Mouse (Mus musculus) heart, embryonic 16.5 days (tissue): ENCODE results near the gene Aqp7. TPM values are rescaled to one million over a fixed set of nuclear protein-coding genes. Genes with fewer than 3 reads are reported as not detected.

Source experiments
- ATAC-seq: fragments of 200-750 bp; cut with Nextera tagmentation; replicated peaks from 2 replicates; pipeline ENCODE4 v1.8.0; 2017; ENCODE audit warnings: moderate number of reproducible peaks; ENCODE audit not compliant: insufficient read depth, low FRiP score; ENCODE audit errors: extremely low read depth
- H3K27ac ChIP-seq: fragments of 300-500 bp; sonication (generic); 2 replicates; pipeline ENCODE4 v1.5.1; 2014; ENCODE audit warnings: mild to moderate bottlenecking, low read length, control low read depth, moderate library complexity
- H3K27me3 ChIP-seq: fragments of 300-500 bp; sonication (generic); 2 replicates; pipeline ENCODE4 v1.6.1; 2014; ENCODE audit warnings: low read length, mixed read lengths; ENCODE audit not compliant: control insufficient read depth, insufficient read depth
- H3K36me3 ChIP-seq: fragments of 300-500 bp; sonication (generic); 2 replicates; pipeline ENCODE4 v1.6.1; 2014; ENCODE audit not compliant: control insufficient read depth, insufficient read depth
- H3K4me1 ChIP-seq: fragments of 300-500 bp; sonication (generic); 2 replicates; pipeline ENCODE4 v1.6.1; 2014; ENCODE audit warnings: low read length, mixed read lengths; ENCODE audit not compliant: control insufficient read depth, insufficient read depth
- H3K4me2 ChIP-seq: fragments of 300-500 bp; sonication (generic); 2 replicates; pipeline ENCODE4 v1.6.1; 2014; ENCODE audit warnings: low read depth, mild to moderate bottlenecking, control low read depth, low read length
- H3K4me3 ChIP-seq: fragments of 300-500 bp; sonication (generic); 2 replicates; pipeline ENCODE4 v1.5.1; 2014; ENCODE audit warnings: mild to moderate bottlenecking, control low read depth, low read length
- H3K9ac ChIP-seq: fragments of 300-500 bp; sonication (generic); 2 replicates; pipeline ENCODE4 v1.6.1; 2014; ENCODE audit warnings: low read length, control low read depth
- H3K9me3 ChIP-seq: fragments of 300-500 bp; sonication (generic); replicated peaks from 2 replicates; pipeline ENCODE4 v1.6.1; 2016; ENCODE audit warnings: low read length; ENCODE audit not compliant: control insufficient read depth
- WGBS: fragments of 180-500 bp; shearing (Covaris S2); extraction: QIAGEN DNeasy Blood & Tissue Kit; methylation state at CpG from one replicate; pipeline ENCODE4 v1.1.7; 2014; 5-methylcytosine and 5-hydroxymethylcytosine counted together
- polyA plus RNA-seq: library from polyadenylated mRNA; unstranded; fragments of >200 nt; fragmentation: Nextera tagmentation; extraction: Ambion mirVana; gene quantifications from 2 replicates; pipeline ENCODE4 v1.2.1, GENCODE M21; 2015

The Aqp7 gene
- 1.1 TPM in 2 replicates for polyA plus RNA-seq

GRCm38 (mm10) chr4:41047524-41048271 lies at the start of gene Aqp7:
TSS of gene Aqp7 (minus strand) at chr4:41048139.
- Histone ChIP-seq H3K9me3 (no peaks in the 10 kb centered on the region), H3K27ac (peak within 1 kb of the TSS; percentile 35; the same call in 1 of the 2 replicates), H3K9ac (no peak within 1 kb of the TSS), H3K4me2 (no peak within 1 kb of the TSS), H3K4me3 (no peak within 1 kb of the TSS), H3K27me3 (no peaks in the 10 kb centered on the region), H3K36me3 (no peaks in the 10 kb centered on the region), H3K4me1 (peaks cover 13% of the 10 kb centered on the region)
- 29% methylated on average over 9 of the region's 9 CpGs for WGBS
- ATAC-seq = 0 out of 2 replicates have a peak, but pooled peaks have one; percentile 24

GRCm38 (mm10) chr4:41097381-41097780 lies 49.4 kb upstream of the Aqp7 start:
- no peak for ATAC-seq
- Histone ChIP-seq H3K9ac (no peak overlapping the region), H3K4me2 (peak overlapping the region; percentile 89), H3K27me3 (peaks cover 4% of the 10 kb centered on the region; the same call in 1 of the 2 replicates), H3K4me1 (peaks cover 25% of the 10 kb centered on the region), H3K27ac (no peak overlapping the region), H3K4me3 (peak overlapping the region; percentile 56), H3K36me3 (no peaks in the 10 kb centered on the region), H3K9me3 (no peaks in the 10 kb centered on the region)
- WGBS = 78% methylated on average over 13 of the region's 13 CpGs

GRCm38 (mm10) chr4:41096794-41097193 lies 48.9 kb upstream of the Aqp7 start:
- 73% methylated on average over 5 of the region's 5 CpGs for WGBS
- Histone ChIP-seq H3K9me3 (no peaks in the 10 kb centered on the region), H3K9ac (no peak overlapping the region), H3K4me2 (no peak overlapping the region), H3K27me3 (peaks cover 4% of the 10 kb centered on the region; the same call in 1 of the 2 replicates), H3K4me3 (no peak overlapping the region), H3K36me3 (no peaks in the 10 kb centered on the region), H3K4me1 (peaks cover 25% of the 10 kb centered on the region), H3K27ac (no peak overlapping the region)
- ATAC-seq = no peak

DNA sequence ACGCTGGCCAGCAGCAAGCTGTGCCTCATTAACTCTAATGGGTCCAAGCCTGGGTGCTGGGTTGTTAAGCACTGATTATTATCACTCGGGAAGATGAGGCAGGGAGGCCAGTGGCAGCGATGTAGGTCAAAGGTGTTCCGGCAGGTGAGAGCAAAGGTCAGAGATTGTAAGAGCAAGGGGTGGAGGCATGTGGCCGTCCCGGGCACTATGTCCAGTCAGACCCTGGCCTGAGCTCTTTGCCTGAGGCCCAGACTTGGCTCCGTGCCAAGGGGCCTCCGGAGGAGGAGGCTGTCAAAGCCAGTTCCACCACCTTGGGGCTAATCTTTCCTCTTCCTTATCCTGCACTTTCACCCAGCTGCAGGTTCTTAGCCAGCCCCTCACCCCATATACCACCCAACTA lies 48.2 kb upstream of the Aqp7 start:
- no peak overlapping the region for H3K9ac ChIP-seq
- peaks cover 25% of the 10 kb centered on the region for H3K4me1 ChIP-seq
- 44% methylated on average over 8 of the region's 8 CpGs for WGBS
- ATAC-seq = no peak
- H3K27me3 ChIP-seq = peaks cover 4% of the 10 kb centered on the region; the same call in 1 of the 2 replicates
- no peaks in the 10 kb centered on the region for H3K36me3 ChIP-seq
- H3K4me3 ChIP-seq = no peak overlapping the region
- no peak overlapping the region for H3K4me2 ChIP-seq
- no peak overlapping the region for H3K27ac ChIP-seq
- no peaks in the 10 kb centered on the region for H3K9me3 ChIP-seq

GRCm38 (mm10) chr4:41094361-41094760 lies 46.4 kb upstream of the Aqp7 start:
- H3K9me3 ChIP-seq = no peaks in the 10 kb centered on the region
- no peak overlapping the region for H3K9ac ChIP-seq
- H3K4me1 ChIP-seq = peaks cover 25% of the 10 kb centered on the region
- no peak overlapping the region for H3K27ac ChIP-seq
- ATAC-seq = peak; percentile 50
- H3K4me3 ChIP-seq = no peak overlapping the region
- peaks cover 4% of the 10 kb centered on the region; the same call in 1 of the 2 replicates for H3K27me3 ChIP-seq
- peak overlapping the region; percentile 16; the same call in 1 of the 2 replicates for H3K4me2 ChIP-seq
- 21% methylated on average over 9 of the region's 9 CpGs for WGBS
- no peaks in the 10 kb centered on the region for H3K36me3 ChIP-seq

- WGBS = 61% methylated on average over 1 of the region's 1 CpGs
- peaks cover 19% of the 10 kb centered on the region for H3K4me1 ChIP-seq
- no peak overlapping the region for H3K4me2 ChIP-seq
- H3K9ac ChIP-seq = no peak overlapping the region
- no peaks in the 10 kb centered on the region for H3K9me3 ChIP-seq
- peaks cover 4% of the 10 kb centered on the region; the same call in 1 of the 2 replicates for H3K27me3 ChIP-seq
- ATAC-seq = no peak
- H3K27ac ChIP-seq = no peak overlapping the region
- no peak overlapping the region for H3K4me3 ChIP-seq
- H3K36me3 ChIP-seq = no peaks in the 10 kb centered on the region
Measured at GRCm38 (mm10) chr4:41092958-41093357, 45.0 kb upstream of the Aqp7 start.

DNA sequence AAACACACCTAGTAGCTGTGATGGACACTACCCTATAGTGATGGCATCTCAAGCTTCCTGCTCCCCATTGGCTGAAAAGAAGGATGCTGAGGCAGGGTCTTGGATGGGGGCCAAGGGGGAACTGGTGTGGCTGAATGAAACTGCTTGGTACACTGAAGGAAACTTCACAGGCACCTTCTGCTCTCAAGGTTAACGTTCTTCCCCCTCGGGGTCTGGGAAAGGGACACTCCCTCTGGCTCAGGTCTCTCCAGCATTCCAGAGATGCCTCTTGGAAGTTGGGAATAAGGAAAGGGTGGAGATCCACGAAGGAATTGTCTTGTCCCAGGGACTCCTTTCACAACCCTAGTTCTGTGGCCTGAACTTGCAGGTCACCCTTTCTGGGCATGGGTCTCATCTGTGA lies 43.5 kb upstream of the Aqp7 start:
- H3K4me3 ChIP-seq = no peak overlapping the region
- no peak overlapping the region for H3K4me2 ChIP-seq
- peaks cover 10% of the 10 kb centered on the region for H3K4me1 ChIP-seq
- ATAC-seq = no peak
- H3K36me3 ChIP-seq = no peaks in the 10 kb centered on the region
- no peak overlapping the region for H3K9ac ChIP-seq
- WGBS = 34% methylated on average over 3 of the region's 3 CpGs
- no peak overlapping the region for H3K27ac ChIP-seq
- no peaks in the 10 kb centered on the region for H3K9me3 ChIP-seq
- H3K27me3 ChIP-seq = no peaks in the 10 kb centered on the region

DNA sequence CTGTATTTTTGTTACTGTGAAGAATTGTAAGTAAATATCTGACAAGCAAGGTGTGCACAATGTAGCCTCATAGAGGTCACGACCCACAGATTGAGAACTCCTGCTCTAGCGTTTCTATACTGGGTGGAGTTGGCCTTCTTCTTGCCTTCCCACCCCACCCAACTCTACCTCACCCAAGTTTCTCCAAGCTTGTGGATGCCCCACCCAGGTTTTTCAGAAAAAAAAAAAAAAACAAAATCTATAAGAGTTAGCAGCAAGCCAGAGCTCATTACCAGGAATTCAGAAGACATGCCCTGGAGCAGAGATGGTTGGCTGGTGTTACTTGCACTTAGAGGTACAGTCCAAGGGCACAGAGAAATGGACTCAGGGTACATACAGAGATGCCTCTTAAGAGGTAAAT lies 41.8 kb upstream of the Aqp7 start:
- no peaks in the 10 kb centered on the region for H3K9me3 ChIP-seq
- H3K27me3 ChIP-seq = no peaks in the 10 kb centered on the region
- no peak for ATAC-seq
- no peak overlapping the region for H3K27ac ChIP-seq
- no peaks in the 10 kb centered on the region for H3K36me3 ChIP-seq
- no peak overlapping the region for H3K4me3 ChIP-seq
- WGBS = 75% methylated on average over 2 of the region's 2 CpGs
- peaks cover 2% of the 10 kb centered on the region for H3K4me1 ChIP-seq
- H3K4me2 ChIP-seq = no peak overlapping the region
- H3K9ac ChIP-seq = no peak overlapping the region

DNA sequence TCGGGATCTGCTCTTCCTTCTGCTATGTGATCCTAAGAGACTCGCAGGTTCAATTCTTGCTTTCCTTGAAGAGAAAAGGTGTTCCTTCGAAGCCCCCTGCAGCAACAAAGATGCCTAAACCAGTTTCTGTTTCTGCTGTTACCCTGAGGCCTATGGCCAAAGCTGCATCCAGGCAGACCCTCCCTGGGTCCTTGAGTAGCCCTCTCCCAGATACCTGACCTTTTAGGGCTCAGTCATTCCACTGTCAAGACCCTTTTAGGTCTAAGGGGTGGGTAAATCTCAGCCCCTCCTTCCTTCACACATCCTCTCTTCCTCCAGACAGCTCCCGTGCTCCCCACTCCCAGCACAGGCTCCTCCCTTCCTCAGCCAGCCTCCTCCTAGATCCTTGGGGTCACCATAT lies 41.2 kb upstream of the Aqp7 start:
- H3K4me3 ChIP-seq = no peak overlapping the region
- no peak overlapping the region for H3K9ac ChIP-seq
- 75% methylated on average over 4 of the region's 4 CpGs for WGBS
- ATAC-seq = no peak
- no peak overlapping the region for H3K27ac ChIP-seq
- no peaks in the 10 kb centered on the region for H3K36me3 ChIP-seq
- no peak overlapping the region for H3K4me2 ChIP-seq
- no peaks in the 10 kb centered on the region for H3K9me3 ChIP-seq
- H3K4me1 ChIP-seq = no peaks in the 10 kb centered on the region; the same call in 1 of the 2 replicates
- H3K27me3 ChIP-seq = no peaks in the 10 kb centered on the region
